Mouse (Mus musculus): ENCODE results near the gene Stx7. TPM values are rescaled to one million over a fixed set of nuclear protein-coding genes. Genes with fewer than 3 reads are reported as not detected.

Stx7 gene
- total and polyA plus RNA-seq, 3 experiments, result 92.8 to 176 (median 102) TPM

DNA sequence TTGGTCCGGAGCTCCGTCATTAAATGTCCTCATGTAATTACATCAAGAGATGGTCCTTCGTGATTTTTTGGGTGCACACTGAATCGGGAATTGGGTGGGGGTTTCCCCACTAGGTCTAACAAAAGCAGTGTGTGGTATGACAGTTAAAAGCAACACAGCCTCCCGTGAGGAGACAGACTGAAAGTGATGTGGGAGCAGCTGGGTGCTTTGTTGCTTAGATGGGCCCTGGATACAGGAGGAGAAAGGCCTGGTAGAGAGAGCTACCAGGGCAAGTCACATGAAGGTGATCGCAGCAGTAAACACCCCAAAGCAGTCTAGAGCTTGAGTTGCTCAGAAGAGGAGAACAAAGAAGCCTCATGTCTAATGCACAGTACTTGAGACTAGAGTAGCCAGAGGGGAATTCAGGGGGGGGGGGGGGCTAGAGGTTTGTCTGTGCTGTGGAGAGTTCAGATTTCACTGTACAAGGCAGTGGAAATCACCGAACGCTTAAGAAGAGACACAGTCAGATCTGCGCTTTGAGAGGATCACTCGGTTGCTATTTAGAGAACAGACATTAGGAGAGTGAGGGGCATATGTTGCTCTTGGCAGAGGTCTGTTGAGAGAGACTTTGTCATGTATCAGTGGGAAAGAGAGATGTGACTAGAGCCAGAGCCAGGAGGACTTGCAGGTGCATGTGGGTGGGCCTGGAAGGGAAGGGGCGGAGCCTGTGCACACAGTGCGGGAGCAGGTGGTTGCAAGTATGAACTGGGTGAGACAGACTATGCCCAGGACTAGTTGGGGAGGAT is 9.6 kb downstream of the Stx7 start:
- DNase-seq (ENCODE audit: extremely low read depth), result peak; percentile 83
- dilution Hi-C loops (cut with MboI; ENCODE audit: extremely low pct_ligation_motif_present, extremely low pct_unique_long_range_greater_than_20kb, low sequenced_read_pairs), result no loop called here
- in situ Hi-C loops (cut with MboI; ENCODE audit: low pct_ligation_motif_present, low pct_unique_long_range_greater_than_20kb, low sequenced_read_pairs), result no loop called here
- Histone ChIP-seq H3K9me3 (replicated peaks; ENCODE audit: low read length) (peaks cover 2% of the 10 kb centered on the region), H3K79me2 (replicated peaks; ENCODE audit: control insufficient read depth, extremely low read depth, insufficient read depth, poor library complexity, severe bottlenecking) (peaks cover 34% of the 10 kb centered on the region), H3K4me3 (replicated peaks in 1 of 3; ENCODE audit: low read depth in 2 of 3, low read length in 2 of 3, poor library complexity in 1 of 3) (peak overlapping the region in 1 of 3 experiments; percentile 29), H3K4me1 (ENCODE audit: control insufficient read depth in 1 of 2, insufficient read depth in 2 of 2) (peaks cover 15 to 78% of the 10 kb centered on the region in 2 experiments), H3K4me2 (ENCODE audit: insufficient read depth, low read depth, poor library complexity, severe bottlenecking) (peak overlapping the region; percentile 74), H3K9ac (ENCODE audit: insufficient read depth, low read depth) (no peak overlapping the region), H3K27ac (ENCODE audit: insufficient read depth, low read depth) (peak overlapping the region; percentile 100), H3K36me3 (replicated peaks in 1 of 2; ENCODE audit: control insufficient read depth in 1 of 2, insufficient read depth in 1 of 2, low read length in 1 of 2) (peaks cover 27 to 50% of the 10 kb centered on the region in 2 experiments), H3K27me3 (replicated peaks) (no peaks in the 10 kb centered on the region)
- TF ChIP-seq UBTF (IDR thresholded peaks at IDR 0.05; ENCODE audit: low read depth, low read length) (no peak), PAX5 (IDR thresholded peaks at IDR 0.05; ENCODE audit: low read length) (no peak), JUN (IDR thresholded peaks at IDR 0.05; ENCODE audit: insufficient read depth, low read depth, low read length) (peak; percentile 35; the same call in 1 of the 2 replicates), TCF12 (IDR thresholded peaks at IDR 0.05; ENCODE audit: low read depth, low read length) (peak; percentile 62; the same call in 1 of the 2 replicates), RAD21 (IDR thresholded peaks at IDR 0.05; ENCODE audit: low read depth, low read length) (no peak), NELFE (IDR thresholded peaks at IDR 0.05; ENCODE audit: low read depth, low read length) (no peak), IRF4 (IDR thresholded peaks at IDR 0.05; ENCODE audit: low read depth, low read length) (peak; percentile 89), KAT2A (IDR thresholded peaks at IDR 0.05; ENCODE audit: insufficient replicate concordance, low read length) (no peak), CHD2 (IDR thresholded peaks at IDR 0.05; ENCODE audit: low read length) (peak; percentile 31; the same call in 1 of the 2 replicates), MAZ (IDR thresholded peaks at IDR 0.05; ENCODE audit: low read depth, low read length) (peak; percentile 92), E2F4 (IDR thresholded peaks at IDR 0.05; ENCODE audit: insufficient replicate concordance, low read depth, low read length) (no peak), SMC3 (IDR thresholded peaks at IDR 0.05; ENCODE audit: low read depth, low read length) (no peak; the same call in 1 of the 2 replicates), MXI1 (IDR thresholded peaks at IDR 0.05; ENCODE audit: low read depth, low read length) (no peak), GABPA (IDR thresholded peaks at IDR 0.05; ENCODE audit: insufficient replicate concordance, low read depth, low read length) (no peak), ZMIZ1 (IDR thresholded peaks at IDR 0.05; ENCODE audit: low read depth, low read length) (no peak), BHLHE40 (IDR thresholded peaks at IDR 0.05; ENCODE audit: low read depth, low read length) (peak; percentile 48), POLR2A (IDR thresholded peaks at IDR 0.05; ENCODE audit: low read depth, low read length) (no peak), MEF2A (IDR thresholded peaks at IDR 0.05; ENCODE audit: borderline replicate concordance, low read depth, low read length) (peak; percentile 95), HCFC1 (IDR thresholded peaks at IDR 0.05; ENCODE audit: low read depth, low read length) (no peak), TBP (conservative IDR thresholded peaks at IDR 0.05; ENCODE audit: low read depth, low read length) (no peak), MAX (IDR thresholded peaks at IDR 0.05; ENCODE audit: low read length) (peak; percentile 62), NRF1 (IDR thresholded peaks at IDR 0.05; ENCODE audit: low read depth, low read length) (0 out of 2 replicates have a peak, but pooled peaks have one; percentile 16), JUND (conservative IDR thresholded peaks at IDR 0.05; ENCODE audit: low read depth, low read length) (peak; percentile 64), EP300 (IDR thresholded peaks at IDR 0.05; ENCODE audit: low read length) (peak; percentile 81; the same call in 1 of the 2 replicates), USF1 (IDR thresholded peaks at IDR 0.05; ENCODE audit: low read depth, low read length) (no peak), MAFK (IDR thresholded peaks at IDR 0.05; ENCODE audit: insufficient replicate concordance, low read length) (no peak), CTCF (conservative IDR thresholded peaks at IDR 0.05 in 1 of 2, IDR thresholded peaks at IDR 0.05 in 1 of 2; ENCODE audit: low read depth in 2 of 2, low read length in 2 of 2) (no peak), ZC3H11A (IDR thresholded peaks at IDR 0.05; ENCODE audit: low read depth, low read length) (no peak), ETS1 (conservative IDR thresholded peaks at IDR 0.05; ENCODE audit: low read depth, low read length) (peak; percentile 41; the same call in 1 of the 2 replicates)

All from CH12.LX (cell line).